Mouse (Mus musculus) midbrain, embryonic 15.5 days (tissue): ENCODE data around the gene Enox1. TPM values are rescaled to one million over a fixed set of nuclear protein-coding genes. Genes with fewer than 3 reads are reported as not detected.

Source experiments
- ATAC-seq: fragments of 200-750 bp; cut with Nextera tagmentation; replicated peaks from 2 replicates; pipeline ENCODE4 v1.8.0; 2017; ENCODE audit warnings: moderate TSS enrichment
- H3K27ac ChIP-seq: fragments of 300-500 bp; sonication (generic); 2 replicates; pipeline ENCODE4 v1.5.1; 2015; ENCODE audit warnings: mild to moderate bottlenecking, inconsistent platforms
- H3K27me3 ChIP-seq: fragments of 300-500 bp; sonication (generic); replicated peaks from 2 replicates; pipeline ENCODE4 v1.6.1; 2015; ENCODE audit warnings: inconsistent platforms
- H3K36me3 ChIP-seq: fragments of 300-500 bp; sonication (generic); replicated peaks from 2 replicates; pipeline ENCODE4 v1.6.1; 2015; ENCODE audit warnings: inconsistent platforms
- H3K4me1 ChIP-seq: fragments of 300-500 bp; sonication (generic); 2 replicates; pipeline ENCODE4 v1.6.1; 2015; ENCODE audit warnings: inconsistent platforms
- H3K4me2 ChIP-seq: fragments of 300-500 bp; sonication (generic); 2 replicates; pipeline ENCODE4 v1.6.1; 2015; ENCODE audit warnings: inconsistent platforms, mild to moderate bottlenecking, moderate library complexity
- H3K4me3 ChIP-seq: fragments of 300-500 bp; sonication (generic); 2 replicates; pipeline ENCODE4 v1.5.1; 2015; ENCODE audit warnings: mild to moderate bottlenecking, inconsistent platforms
- H3K9ac ChIP-seq: fragments of 300-500 bp; sonication (generic); 2 replicates; pipeline ENCODE4 v1.6.1; 2015; ENCODE audit warnings: mild to moderate bottlenecking, inconsistent platforms
- H3K9me3 ChIP-seq: fragments of 300-500 bp; sonication (generic); 2 replicates; pipeline ENCODE4 v1.6.1; 2016; ENCODE audit warnings: inconsistent platforms
- WGBS: fragments of 180-500 bp; shearing (Covaris S2); methylation state at CpG from one replicate; pipeline ENCODE4 v1.1.7; 2015; ENCODE audit warnings: mixed read lengths; 5-methylcytosine and 5-hydroxymethylcytosine counted together
- polyA plus RNA-seq: library from polyadenylated mRNA; unstranded; fragments of >200 nt; fragmentation: Nextera tagmentation; extraction: Ambion mirVana; gene quantifications from 2 replicates; pipeline ENCODE4 v1.2.1, GENCODE M21; 2015

Gene Enox1
- polyA plus RNA-seq, 1 experiment from 2014 or later, result 47.6 TPM

GRCm38 (mm10) chr14:77283939-77284338 lies 127.4 kb downstream of the Enox1 start:
- Histone ChIP-seq H3K4me3 (no peak overlapping the region), H3K27me3 (no peaks in the 10 kb centered on the region), H3K27ac (no peak overlapping the region), H3K9me3 (no peaks in the 10 kb centered on the region), H3K4me1 (peaks cover 4% of the 10 kb centered on the region; the same call in 1 of the 2 replicates), H3K4me2 (no peak overlapping the region), H3K9ac (no peak overlapping the region), H3K36me3 (no peaks in the 10 kb centered on the region)
- ATAC-seq, result no peak
- 54% methylated on average over 4 of the region's 4 CpGs for WGBS

GRCm38 (mm10) chr14:77285453-77285852 lies 128.9 kb downstream of the Enox1 start:
- H3K36me3 ChIP-seq, result no peaks in the 10 kb centered on the region
- no peak overlapping the region for H3K4me3 ChIP-seq
- H3K4me2 ChIP-seq, result no peak overlapping the region
- H3K27me3 ChIP-seq, result no peaks in the 10 kb centered on the region
- H3K9ac ChIP-seq, result no peak overlapping the region
- ATAC-seq, result no peak
- 83% methylated on average over 3 of the region's 3 CpGs for WGBS
- H3K9me3 ChIP-seq, result no peaks in the 10 kb centered on the region
- H3K4me1 ChIP-seq, result no peaks in the 10 kb centered on the region
- no peak overlapping the region for H3K27ac ChIP-seq

GRCm38 (mm10) chr14:77291756-77292155 lies 135.2 kb downstream of the Enox1 start:
- no peak overlapping the region for H3K27ac ChIP-seq
- H3K9ac ChIP-seq, result no peak overlapping the region
- H3K4me3 ChIP-seq, result no peak overlapping the region
- 91% methylated on average over 5 of the region's 5 CpGs for WGBS
- no peaks in the 10 kb centered on the region for H3K9me3 ChIP-seq
- H3K4me2 ChIP-seq, result no peak overlapping the region
- H3K4me1 ChIP-seq, result 0 out of 2 replicates have a peak, but pooled peaks cover 3% of the 10 kb centered on the region
- no peaks in the 10 kb centered on the region for H3K36me3 ChIP-seq
- no peaks in the 10 kb centered on the region for H3K27me3 ChIP-seq
- ATAC-seq, result no peak

GRCm38 (mm10) chr14:77297039-77297438 lies 140.5 kb downstream of the Enox1 start:
- 0 out of 2 replicates have a peak, but pooled peaks cover 3% of the 10 kb centered on the region for H3K4me1 ChIP-seq
- ATAC-seq, result no peak
- 58% methylated on average over 4 of the region's 4 CpGs for WGBS

GRCm38 (mm10) chr14:77298327-77298726 lies 141.8 kb downstream of the Enox1 start:
- Histone ChIP-seq H3K27me3 (no peaks in the 10 kb centered on the region), H3K27ac (no peak overlapping the region), H3K4me3 (no peak overlapping the region), H3K9me3 (no peaks in the 10 kb centered on the region), H3K36me3 (no peaks in the 10 kb centered on the region), H3K4me2 (no peak overlapping the region), H3K4me1 (0 out of 2 replicates have a peak, but pooled peaks cover 3% of the 10 kb centered on the region), H3K9ac (no peak overlapping the region)
- ATAC-seq, result no peak
- 84% methylated on average over 3 of the region's 3 CpGs for WGBS

More at GRCm38 (mm10) chr14:77297039-77297438, 140.5 kb downstream of the Enox1 start:
- Histone ChIP-seq H3K9ac (no peak overlapping the region), H3K4me2 (no peak overlapping the region), H3K27me3 (no peaks in the 10 kb centered on the region), H3K9me3 (no peaks in the 10 kb centered on the region), H3K27ac (no peak overlapping the region), H3K36me3 (no peaks in the 10 kb centered on the region), H3K4me3 (no peak overlapping the region)

- no peak overlapping the region for H3K27ac ChIP-seq
- H3K9ac ChIP-seq, result no peak overlapping the region
- H3K36me3 ChIP-seq, result no peaks in the 10 kb centered on the region
- no peak overlapping the region for H3K4me2 ChIP-seq
- H3K4me1 ChIP-seq, result peaks cover 10% of the 10 kb centered on the region
- WGBS, result 53% methylated on average over 3 of the region's 3 CpGs
- H3K4me3 ChIP-seq, result no peak overlapping the region
- no peaks in the 10 kb centered on the region for H3K27me3 ChIP-seq
- no peak for ATAC-seq
- H3K9me3 ChIP-seq, result no peaks in the 10 kb centered on the region
These were observed 153.0 kb downstream of the Enox1 start for GRCm38 (mm10) chr14:77309571-77309970.

GRCm38 (mm10) chr14:77311456-77311855 lies 154.9 kb downstream of the Enox1 start:
- Histone ChIP-seq H3K9ac (no peak overlapping the region), H3K27me3 (no peaks in the 10 kb centered on the region), H3K9me3 (no peaks in the 10 kb centered on the region), H3K27ac (no peak overlapping the region), H3K4me1 (peaks cover 10% of the 10 kb centered on the region), H3K36me3 (no peaks in the 10 kb centered on the region), H3K4me3 (no peak overlapping the region), H3K4me2 (no peak overlapping the region)
- no peak for ATAC-seq
- 74% methylated on average over 6 of the region's 6 CpGs for WGBS

GRCm38 (mm10) chr14:77319396-77319795 lies 162.8 kb downstream of the Enox1 start:
- Histone ChIP-seq H3K36me3 (no peaks in the 10 kb centered on the region), H3K4me2 (no peak overlapping the region), H3K27ac (no peak overlapping the region), H3K4me1 (no peaks in the 10 kb centered on the region), H3K4me3 (no peak overlapping the region), H3K9ac (no peak overlapping the region), H3K9me3 (no peaks in the 10 kb centered on the region), H3K27me3 (no peaks in the 10 kb centered on the region)
- ATAC-seq, result no peak
- 92% methylated on average over 7 of the region's 7 CpGs for WGBS

- 92% methylated on average over 2 of the region's 2 CpGs for WGBS
- no peak overlapping the region for H3K9ac ChIP-seq
- H3K4me1 ChIP-seq, result 0 out of 2 replicates have a peak, but pooled peaks cover 4% of the 10 kb centered on the region
- no peak overlapping the region for H3K4me3 ChIP-seq
- no peak overlapping the region for H3K4me2 ChIP-seq
- H3K27me3 ChIP-seq, result no peaks in the 10 kb centered on the region
- no peaks in the 10 kb centered on the region for H3K9me3 ChIP-seq
- H3K36me3 ChIP-seq, result no peaks in the 10 kb centered on the region
- ATAC-seq, result no peak
- no peak overlapping the region for H3K27ac ChIP-seq
These were observed 167.8 kb downstream of the Enox1 start for GRCm38 (mm10) chr14:77324348-77324747.

GRCm38 (mm10) chr14:77327693-77328092 lies 171.1 kb downstream of the Enox1 start:
- no peak overlapping the region for H3K9ac ChIP-seq
- ATAC-seq, result no peak
- WGBS, result 66% methylated on average over 3 of the region's 3 CpGs

GRCm38 (mm10) chr14:77329791-77330190 lies 173.2 kb downstream of the Enox1 start:
- no peak overlapping the region for H3K4me3 ChIP-seq

More at GRCm38 (mm10) chr14:77327693-77328092, 171.1 kb downstream of the Enox1 start:
- 0 out of 2 replicates have a peak, but pooled peaks cover 4% of the 10 kb centered on the region for H3K4me1 ChIP-seq
- H3K27ac ChIP-seq, result no peak overlapping the region
- no peaks in the 10 kb centered on the region for H3K27me3 ChIP-seq
- H3K9me3 ChIP-seq, result no peaks in the 10 kb centered on the region
- H3K4me3 ChIP-seq, result no peak overlapping the region
- no peaks in the 10 kb centered on the region for H3K36me3 ChIP-seq
- H3K4me2 ChIP-seq, result no peak overlapping the region

GRCm38 (mm10) chr14:77343662-77344340 lies 187.2 kb downstream of the Enox1 start:
- Histone ChIP-seq H3K27ac (no peak overlapping the region), H3K9ac (no peak overlapping the region), H3K4me3 (no peak overlapping the region), H3K27me3 (no peaks in the 10 kb centered on the region), H3K9me3 (no peaks in the 10 kb centered on the region), H3K4me1 (no peaks in the 10 kb centered on the region), H3K36me3 (no peaks in the 10 kb centered on the region), H3K4me2 (no peak overlapping the region)
- ATAC-seq, result no peak
- 73% methylated on average over 11 of the region's 11 CpGs for whole genome bisulfite sequencing

More at GRCm38 (mm10) chr14:77329791-77330190, 173.2 kb downstream of the Enox1 start:
- no peak for ATAC-seq
- 0 out of 2 replicates have a peak, but pooled peaks cover 4% of the 10 kb centered on the region for H3K4me1 ChIP-seq
- no peak overlapping the region for H3K9ac ChIP-seq
- H3K27ac ChIP-seq, result no peak overlapping the region
- no peaks in the 10 kb centered on the region for H3K27me3 ChIP-seq
- no peaks in the 10 kb centered on the region for H3K36me3 ChIP-seq
- no peak overlapping the region for H3K4me2 ChIP-seq
- no peaks in the 10 kb centered on the region for H3K9me3 ChIP-seq

- WGBS, result 91% methylated on average over 3 of the region's 3 CpGs
- H3K27ac ChIP-seq, result no peak overlapping the region
- no peak overlapping the region for H3K9ac ChIP-seq
- H3K4me2 ChIP-seq, result no peak overlapping the region
- H3K4me3 ChIP-seq, result no peak overlapping the region
- H3K9me3 ChIP-seq, result no peaks in the 10 kb centered on the region
- no peaks in the 10 kb centered on the region for H3K36me3 ChIP-seq
- peaks cover 5% of the 10 kb centered on the region for H3K4me1 ChIP-seq
- no peak for ATAC-seq
- no peaks in the 10 kb centered on the region for H3K27me3 ChIP-seq
These were observed 189.7 kb downstream of the Enox1 start for GRCm38 (mm10) chr14:77346296-77346695.
